Mouse (Mus musculus): Measurements from ENCODE around the gene Anpep. TPM values are rescaled to one million over a fixed set of nuclear protein-coding genes. Genes with fewer than 3 reads are reported as not detected.

Gene Anpep
- total RNA-seq, 2 experiments from 2014 or later, result 7.0 to 7.8 TPM

DNA sequence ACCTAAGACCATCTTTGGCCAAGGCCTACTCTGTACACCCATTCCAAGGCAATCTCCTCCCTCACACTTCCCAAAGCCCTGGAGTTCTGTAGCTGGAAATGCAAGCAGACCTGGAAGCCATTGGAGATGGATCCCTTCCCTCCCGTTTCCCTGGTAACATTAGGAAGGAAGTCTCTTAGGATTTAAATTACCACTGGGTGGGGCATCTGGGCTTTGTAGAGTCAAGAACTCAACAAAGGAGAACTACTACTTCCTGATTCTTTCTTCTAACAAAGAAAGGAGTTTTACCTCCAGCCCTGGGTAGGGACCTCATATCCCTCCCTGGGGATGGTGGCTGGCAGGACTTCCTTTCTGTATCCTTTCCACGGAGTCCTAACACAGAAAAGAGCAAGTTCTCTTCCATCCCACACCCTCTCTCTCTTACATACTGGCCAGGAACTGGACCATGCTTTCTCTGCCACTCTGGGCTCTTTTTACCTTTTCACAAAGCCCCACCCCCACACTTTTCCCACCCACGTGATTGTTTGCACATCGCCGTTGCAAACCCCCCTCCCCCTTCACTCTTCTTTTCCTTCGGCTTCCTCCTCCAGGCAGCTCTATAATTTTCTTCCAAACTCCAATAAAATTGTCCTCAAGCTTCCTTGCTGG is 8.3 kb upstream of the Anpep start:
- DNase-seq (ENCODE audit: extremely low spot score in 1 of 2, low spot score in 2 of 2), result no peak
- intact Hi-C loops (cut with DNase I), result no loop called here

DNA sequence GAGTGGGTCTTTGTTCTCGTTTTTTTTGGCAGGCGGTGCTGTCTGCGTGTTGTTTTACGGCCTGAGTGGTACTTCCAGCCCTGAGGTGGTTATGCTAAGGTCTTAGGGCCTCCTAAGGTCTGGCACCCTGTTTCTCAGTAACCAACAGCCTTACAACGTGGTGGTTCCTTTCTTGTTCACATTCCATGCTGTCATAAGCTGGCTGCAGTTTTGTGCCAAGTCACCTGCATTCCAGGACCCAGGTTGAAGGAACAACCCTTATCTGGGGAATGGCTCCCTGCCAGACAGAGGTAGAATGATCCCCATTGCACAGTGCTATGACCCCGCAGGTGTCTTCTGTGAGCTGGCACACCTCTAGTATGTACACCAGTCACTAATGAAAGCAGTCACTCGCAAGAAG is 7.6 kb upstream of the Anpep start:
- intact Hi-C loops (cut with DNase I), result no loop called here
- DNase-seq (ENCODE audit: extremely low spot score in 1 of 2, low spot score in 2 of 2), result no peak

- intact Hi-C loops (cut with DNase I), result no loop called here
- DNase-seq (ENCODE audit: extremely low spot score in 1 of 2, low spot score in 2 of 2), result no peak
These were observed 7.0 kb upstream of the Anpep start for GRCm38 (mm10) chr7:79867861-79868260.

GRCm38 (mm10) chr7:79866294-79867000 is 5.6 kb upstream of the Anpep start:
- no peak for DNase-seq (ENCODE audit: extremely low spot score in 1 of 2, low spot score in 2 of 2)
- intact Hi-C loops (cut with DNase I), result no loop called here

- DNase-seq (ENCODE audit: extremely low spot score in 1 of 2, low spot score in 2 of 2), result no peak
- intact Hi-C loops (cut with DNase I), result no loop called here
These were observed 935 bp upstream of the Anpep start for GRCm38 (mm10) chr7:79861794-79862193.

GRCm38 (mm10) chr7:79858956-79859630 is 1.8 kb downstream of the Anpep start:
- DNase-seq (ENCODE audit: extremely low spot score in 1 of 2, low spot score in 2 of 2), result no peak
- intact Hi-C loops (cut with DNase I), result no loop called here

GRCm38 (mm10) chr7:79858202-79858934 is 2.5 kb downstream of the Anpep start:
- intact Hi-C loops (cut with DNase I), result no loop called here
- DNase-seq (ENCODE audit: extremely low spot score in 1 of 2, low spot score in 2 of 2), result peak in 1 of 2 experiments; percentile 52

DNA sequence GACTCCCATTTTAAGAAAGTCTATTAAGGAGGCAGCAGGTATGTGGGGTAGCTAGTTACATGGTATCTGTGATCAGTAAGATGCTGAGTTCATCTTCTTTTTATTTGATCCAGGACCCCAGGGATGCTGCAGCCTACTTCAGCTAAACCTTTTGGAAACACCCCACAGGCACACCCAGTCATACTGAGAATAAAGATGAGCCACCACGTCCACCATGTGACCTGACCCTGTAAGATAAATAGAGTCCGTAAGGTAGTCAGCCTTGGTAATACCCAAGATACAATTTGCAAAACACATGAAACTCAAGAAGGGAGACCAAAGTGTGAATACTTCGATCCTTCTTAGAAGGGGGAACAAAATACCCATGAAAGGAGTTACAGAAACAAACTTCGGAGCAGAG is 4.6 kb downstream of the Anpep start:
- intact Hi-C loops (cut with DNase I), result no loop called here
- DNase-seq (ENCODE audit: extremely low spot score in 1 of 2, low spot score in 2 of 2), result no peak

DNA sequence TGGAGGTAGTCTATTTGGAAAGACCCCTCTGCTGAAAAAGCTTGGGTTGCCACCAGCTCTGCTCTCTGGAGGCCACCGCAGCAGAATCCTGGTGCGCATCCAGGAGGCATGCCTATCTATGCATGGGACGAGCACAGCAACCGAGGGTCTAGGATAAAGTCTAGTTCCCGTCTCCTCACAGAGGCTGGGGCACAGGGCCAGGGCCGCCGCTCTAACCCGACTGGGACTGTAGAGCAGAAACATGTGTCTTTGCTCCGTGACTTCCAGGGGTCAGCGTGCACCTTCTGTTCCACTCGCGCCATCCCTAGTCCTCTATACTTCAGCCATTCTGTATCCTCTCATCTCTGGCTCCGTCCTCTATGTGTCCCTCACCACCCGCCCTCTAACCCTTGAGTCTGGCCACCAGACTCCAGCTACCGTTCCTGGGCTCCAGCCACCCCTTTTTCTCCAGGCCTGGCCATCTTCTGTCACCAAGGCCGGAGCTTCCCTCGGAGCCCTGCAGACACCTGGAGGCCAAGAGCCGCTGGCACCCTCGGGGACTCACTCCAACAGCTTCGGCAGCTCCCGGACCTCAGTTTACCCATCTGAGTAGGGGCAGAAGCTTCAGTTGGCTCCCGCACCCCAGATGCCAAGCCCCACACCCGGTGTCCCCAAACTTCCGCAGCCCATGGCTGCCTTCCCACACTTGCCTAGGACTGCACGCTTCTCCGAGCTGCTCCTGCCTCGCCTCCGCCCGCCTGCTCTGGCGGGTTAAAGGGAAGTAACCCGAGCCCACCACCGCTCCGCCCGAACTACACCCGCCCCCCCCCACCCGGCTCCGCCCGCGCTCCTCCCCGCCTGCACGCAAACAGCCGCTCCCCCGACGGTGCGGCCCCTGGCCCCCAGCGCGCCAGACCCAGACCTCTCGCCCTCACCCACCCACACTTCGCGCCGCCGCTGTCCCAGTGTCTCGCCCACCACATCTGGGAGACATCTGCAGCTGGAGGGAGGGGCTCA is 13.1 kb downstream of the Anpep start:
- intact Hi-C loops (cut with DNase I), result no loop called here
- DNase-seq (ENCODE audit: extremely low spot score in 1 of 2, low spot score in 2 of 2), result peak in 1 of 2 experiments; percentile 58

GRCm38 (mm10) chr7:79846342-79846741 is 14.5 kb downstream of the Anpep start:
- intact Hi-C loops (cut with DNase I), result no loop called here
- peak in 1 of 2 experiments; percentile 63 for DNase-seq (ENCODE audit: extremely low spot score in 1 of 2, low spot score in 2 of 2)

GRCm38 (mm10) chr7:79844090-79844802 is 16.6 kb downstream of the Anpep start:
- DNase-seq (ENCODE audit: extremely low spot score in 1 of 2, low spot score in 2 of 2), result peak in 1 of 2 experiments; percentile 52
- intact Hi-C loops (cut with DNase I), result no loop called here

DNA sequence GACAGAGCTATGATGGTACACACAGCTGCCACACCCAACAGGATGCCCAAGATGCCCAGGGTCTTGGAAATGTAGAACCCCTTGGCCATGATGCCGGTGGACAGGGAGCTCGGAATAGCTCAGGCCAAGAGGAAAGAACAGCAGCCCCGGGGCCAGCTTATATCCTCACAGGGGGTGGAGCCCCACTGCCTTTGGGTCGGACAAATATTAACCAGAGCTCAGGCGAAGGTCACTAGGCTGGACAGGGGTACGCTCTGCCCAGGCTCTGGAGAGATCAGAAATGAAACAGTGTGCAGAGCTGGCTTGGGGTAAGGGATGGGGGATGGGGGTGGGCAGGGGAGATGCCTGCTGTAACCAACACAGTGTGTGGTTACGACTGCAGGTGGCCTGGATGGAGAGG is 18.7 kb downstream of the Anpep start:
- intact Hi-C loops (cut with DNase I), result no loop called here
- no peak for DNase-seq (ENCODE audit: extremely low spot score in 1 of 2, low spot score in 2 of 2)

- no peak for DNase-seq (ENCODE audit: extremely low spot score in 1 of 2, low spot score in 2 of 2)
- intact Hi-C loops (cut with DNase I), result no loop called here
These were observed 23.6 kb downstream of the Anpep start for GRCm38 (mm10) chr7:79837247-79837646.

DNA sequence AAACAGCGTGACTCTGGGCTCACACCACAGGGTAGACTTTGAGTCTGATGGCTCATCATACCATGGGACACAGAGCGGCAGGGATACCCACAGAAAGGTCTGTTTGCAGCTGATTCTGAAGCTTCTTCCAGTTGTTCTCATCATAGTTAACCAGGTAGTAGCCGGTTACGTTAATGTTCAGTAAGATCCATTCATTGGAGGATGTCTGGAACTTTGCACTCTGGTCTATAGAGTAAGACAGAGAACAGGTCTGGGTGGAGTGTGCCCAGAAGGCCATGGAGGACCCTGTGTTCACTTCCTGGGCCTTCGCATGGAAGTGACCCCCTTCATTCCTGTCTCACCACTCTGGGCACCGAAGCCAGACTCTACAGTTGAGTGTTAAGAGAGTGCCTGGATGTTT is 25.7 kb downstream of the Anpep start:
- intact Hi-C loops (cut with DNase I), result no loop called here
- no peak for DNase-seq (ENCODE audit: extremely low spot score in 1 of 2, low spot score in 2 of 2)

DNA sequence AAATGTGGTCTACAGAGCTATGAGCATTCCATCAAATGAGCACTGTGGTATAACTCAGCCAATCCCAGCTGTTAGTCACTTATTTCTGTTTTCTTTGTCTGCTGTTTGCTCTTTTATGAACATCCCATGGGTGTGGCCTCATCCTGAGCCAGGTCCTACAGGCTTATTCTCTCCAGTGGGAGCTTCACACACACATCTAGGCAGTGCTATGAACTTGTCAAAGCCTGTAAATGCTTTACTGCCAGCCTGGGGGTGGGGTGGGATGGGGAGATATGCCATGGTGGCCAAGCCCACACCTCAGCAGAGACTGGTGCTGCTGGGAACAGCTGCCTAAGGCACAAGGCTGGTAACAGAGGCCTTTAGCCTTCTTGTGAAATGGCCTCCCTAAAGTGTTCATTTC is 27.9 kb downstream of the Anpep start:
- no peak for DNase-seq (ENCODE audit: extremely low spot score in 1 of 2, low spot score in 2 of 2)
- intact Hi-C loops (cut with DNase I), result no loop called here

DNA sequence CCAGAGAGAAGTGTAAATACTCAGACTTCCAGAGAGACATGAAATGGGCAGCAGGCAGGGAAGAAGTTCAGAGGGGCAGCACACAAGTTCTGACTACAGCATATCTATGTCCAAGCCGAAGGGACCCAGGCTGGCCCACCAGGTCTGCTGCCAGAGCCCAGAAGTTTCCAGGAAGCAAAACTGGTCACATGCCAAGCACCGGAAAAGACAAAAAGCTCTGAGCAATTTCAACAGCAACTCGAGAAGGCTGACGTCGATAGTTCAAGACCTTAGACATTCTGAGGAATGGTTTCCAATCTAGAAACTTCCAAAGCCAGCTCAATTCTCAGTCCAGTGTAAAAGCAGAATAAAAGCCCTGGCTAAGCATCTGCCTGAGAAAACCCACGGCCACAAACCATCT is 29.3 kb downstream of the Anpep start:
- intact Hi-C loops (cut with DNase I), result no loop called here
- peak in 1 of 2 experiments; percentile 62 for DNase-seq (ENCODE audit: extremely low spot score in 1 of 2, low spot score in 2 of 2)

DNA sequence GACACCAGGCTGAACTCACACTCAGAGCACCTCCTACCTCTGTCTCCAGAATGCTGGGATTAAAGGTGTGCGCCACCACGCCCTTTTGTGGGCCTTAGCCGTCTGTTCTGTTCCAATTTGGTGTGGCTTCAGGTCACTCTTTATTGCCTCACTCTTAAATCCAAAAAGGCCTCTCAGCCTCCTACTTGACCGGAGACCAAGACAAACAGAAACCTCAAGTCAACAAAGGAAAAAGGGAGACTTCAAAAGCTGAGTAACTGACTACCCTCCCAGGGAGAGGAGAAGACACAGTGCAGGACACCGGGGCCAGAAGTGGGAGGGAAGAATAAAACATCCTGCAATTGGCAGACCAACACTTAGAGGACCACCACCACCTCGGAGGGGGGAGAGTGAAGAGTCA is 29.7 kb downstream of the Anpep start:
- DNase-seq (ENCODE audit: extremely low spot score in 1 of 2, low spot score in 2 of 2), result no peak
- intact Hi-C loops (cut with DNase I), result no loop called here

DNA sequence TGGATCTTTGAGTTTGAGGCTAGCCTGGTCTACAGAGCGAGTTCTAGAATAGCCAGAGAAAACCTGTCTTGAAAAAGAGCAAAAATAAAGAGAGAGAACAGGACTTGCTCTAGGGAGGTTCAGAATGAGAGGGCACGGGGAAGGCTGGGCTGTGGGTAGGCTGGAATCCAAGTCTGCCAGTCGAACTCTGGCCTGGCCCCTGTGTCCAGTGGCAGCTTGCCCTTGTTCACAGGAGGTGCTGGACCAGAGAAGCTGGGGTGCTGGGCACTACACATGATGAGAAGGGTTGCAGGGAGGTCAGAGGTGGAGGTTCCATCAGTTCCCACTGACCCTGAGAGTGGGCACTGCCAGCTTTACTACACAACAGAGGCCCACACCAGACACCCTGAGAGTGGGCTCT is 32.5 kb downstream of the Anpep start:
- DNase-seq (ENCODE audit: extremely low spot score in 1 of 2, low spot score in 2 of 2), result no peak
- intact Hi-C loops (cut with DNase I), result no loop called here
